10 mouse cellular contexts compared by ENCODE assay signal in genomic region chr15:81697175-81697574, GRCm38 (mm10). TPM values are rescaled to one million over a fixed set of nuclear protein-coding genes. Genes with fewer than 3 reads are reported as not detected.
A peak's percentile ranks its signal among the peaks of the same experiment; 100 is the strongest.
DNase-seq lines count a peak whose midpoint lies in the region; ATAC-seq lines count a peak whose summit lies in the region.
"Had no signal": no experiment of that assay in that cellular context is flagged by ENCODE, and none has a peak within 500 bp of the region (broad histone marks: within the 10 kb centered on the region; RNA-seq: fewer than 3 reads in every experiment).

Chadl (minus strand) TSS chr15:81697287.

- 61% methylated on average over 7 of the region's 7 CpGs for WGBS in hindbrain, embryonic 10.5 days
- 57% methylated on average over 7 of the region's 7 CpGs for WGBS in hindbrain, embryonic 11.5 days
- WGBS in embryonic facial prominence, embryonic 10.5 days, result 53% methylated on average over 7 of the region's 7 CpGs
- WGBS in hindbrain, embryonic 16.5 days, result 58% methylated on average over 7 of the region's 7 CpGs
- 62% methylated on average over 7 of the region's 7 CpGs for WGBS in limb, embryonic 12.5 days

- 0 out of 2 replicates have a peak within 1 kb of the TSS, but pooled peaks have one; percentile 16 for H3K4me3 ChIP-seq in hindbrain, embryonic 10.5 days
- H3K4me3 ChIP-seq in hindbrain, embryonic 11.5 days (ENCODE audit: low read depth, low read length), result no peak within 1 kb of the TSS
- H3K4me3 ChIP-seq in embryonic facial prominence, embryonic 10.5 days, result 0 out of 2 replicates have a peak within 1 kb of the TSS, but pooled peaks have one; percentile 17
- no peak within 1 kb of the TSS for H3K4me3 ChIP-seq in hindbrain, embryonic 16.5 days (ENCODE audit: low read length)
- peak within 1 kb of the TSS; percentile 9 for H3K4me3 ChIP-seq in limb, embryonic 12.5 days (replicated peaks)

- H3K9me3 ChIP-seq in hindbrain, embryonic 10.5 days, result 0 out of 2 replicates have a peak, but pooled peaks cover 3% of the 10 kb centered on the region
- no peaks in the 10 kb centered on the region for H3K9me3 ChIP-seq in hindbrain, embryonic 11.5 days (ENCODE audit: control insufficient read depth, low read length)
- no peaks in the 10 kb centered on the region for H3K9me3 ChIP-seq in embryonic facial prominence, embryonic 10.5 days
- no peaks in the 10 kb centered on the region for H3K9me3 ChIP-seq in hindbrain, embryonic 16.5 days (ENCODE audit: control insufficient read depth, low read length)
- peaks cover 7% of the 10 kb centered on the region; the same call in 1 of the 2 replicates for H3K9me3 ChIP-seq in limb, embryonic 12.5 days

- DNase-seq in hindbrain, embryonic 10.5 days (ENCODE audit: low spot score), result no peak
- DNase-seq in hindbrain, embryonic 11.5 days (ENCODE audit: low spot score), result no peak
- DNase-seq in embryonic facial prominence, embryonic 10.5 days (ENCODE audit: low spot score), result no peak
- no peak for DNase-seq in adrenal gland, adult 2 months
- no peak for DNase-seq in gastrocnemius, postnatal 4 days (ENCODE audit: low spot score in 2 of 2)
- no peak for DNase-seq in urinary bladder, adult 18-20 months (ENCODE audit: low spot score in 2 of 2)

- H3K36me3 ChIP-seq in hindbrain, embryonic 10.5 days, result peaks cover 6% of the 10 kb centered on the region
- no peaks in the 10 kb centered on the region for H3K36me3 ChIP-seq in hindbrain, embryonic 11.5 days (ENCODE audit: control insufficient read depth, insufficient read depth, low read length)
- peaks cover 5% of the 10 kb centered on the region for H3K36me3 ChIP-seq in embryonic facial prominence, embryonic 10.5 days (replicated peaks)
- no peaks in the 10 kb centered on the region for H3K36me3 ChIP-seq in hindbrain, embryonic 16.5 days (ENCODE audit: control insufficient read depth, insufficient read depth, low read length)
- H3K36me3 ChIP-seq in limb, embryonic 12.5 days, result peaks cover 2% of the 10 kb centered on the region; the same call in 1 of the 2 replicates

- peak within 1 kb of the TSS; percentile 50; the same call in 1 of the 2 replicates for H3K27ac ChIP-seq in hindbrain, embryonic 10.5 days
- no peak within 1 kb of the TSS for H3K27ac ChIP-seq in hindbrain, embryonic 11.5 days (ENCODE audit: low read depth, low read length)
- no peak within 1 kb of the TSS for H3K27ac ChIP-seq in embryonic facial prominence, embryonic 10.5 days (replicated peaks)
- H3K27ac ChIP-seq in hindbrain, embryonic 16.5 days (ENCODE audit: low read depth, low read length), result peak within 1 kb of the TSS; percentile 18; the same call in 1 of the 2 replicates
- peak within 1 kb of the TSS; percentile 12; the same call in 1 of the 2 replicates for H3K27ac ChIP-seq in limb, embryonic 12.5 days

- no peak within 1 kb of the TSS for H3K9ac ChIP-seq in hindbrain, embryonic 11.5 days (ENCODE audit: low read depth, low read length)
- no peak within 1 kb of the TSS for H3K9ac ChIP-seq in hindbrain, embryonic 16.5 days (ENCODE audit: low read depth, low read length)
- peak within 1 kb of the TSS; percentile 18; the same call in 1 of the 2 replicates for H3K9ac ChIP-seq in limb, embryonic 12.5 days (replicated peaks)

- H3K4me1 ChIP-seq in hindbrain, embryonic 10.5 days (replicated peaks), result peaks cover 30% of the 10 kb centered on the region
- H3K4me1 ChIP-seq in hindbrain, embryonic 11.5 days (replicated peaks; ENCODE audit: control insufficient read depth, insufficient read depth, low read length), result peaks cover 6% of the 10 kb centered on the region
- H3K4me1 ChIP-seq in embryonic facial prominence, embryonic 10.5 days, result peaks cover 27% of the 10 kb centered on the region
- peaks cover 20% of the 10 kb centered on the region for H3K4me1 ChIP-seq in hindbrain, embryonic 16.5 days (ENCODE audit: control insufficient read depth, insufficient read depth, low read depth, low read length)
- peaks cover 25% of the 10 kb centered on the region for H3K4me1 ChIP-seq in limb, embryonic 12.5 days (replicated peaks)

- H3K27me3 ChIP-seq in hindbrain, embryonic 10.5 days (ENCODE audit: insufficient read depth, poor library complexity, severe bottlenecking), result peaks cover 54% of the 10 kb centered on the region
- peaks cover 30% of the 10 kb centered on the region for H3K27me3 ChIP-seq in hindbrain, embryonic 11.5 days (ENCODE audit: control insufficient read depth, insufficient read depth, low read length)
- H3K27me3 ChIP-seq in embryonic facial prominence, embryonic 10.5 days (replicated peaks; ENCODE audit: low read depth, poor library complexity, severe bottlenecking), result peaks cover 53% of the 10 kb centered on the region
- H3K27me3 ChIP-seq in hindbrain, embryonic 16.5 days (replicated peaks; ENCODE audit: control insufficient read depth, insufficient read depth, low read length), result peaks cover 11% of the 10 kb centered on the region
- peaks cover 40% of the 10 kb centered on the region for H3K27me3 ChIP-seq in limb, embryonic 12.5 days

- ATAC-seq in hindbrain, embryonic 11.5 days (ENCODE audit: low FRiP score), result no peak
- peak; percentile 80 for ATAC-seq in hindbrain, embryonic 16.5 days
- ATAC-seq in limb, embryonic 12.5 days (ENCODE audit: insufficient number of reproducible peaks, insufficient read depth, low FRiP score, low TSS enrichment, low read depth), result 0 out of 2 replicates have a peak, but pooled peaks have one; percentile 13
- ATAC-seq: lung, postnatal 0 days had no signal

- no peak within 1 kb of the TSS for H3K4me2 ChIP-seq in hindbrain, embryonic 11.5 days (replicated peaks; ENCODE audit: low read depth, low read length)
- H3K4me2 ChIP-seq in hindbrain, embryonic 16.5 days (ENCODE audit: low read length), result no peak within 1 kb of the TSS
- H3K4me2 ChIP-seq in limb, embryonic 12.5 days, result peak within 1 kb of the TSS; percentile 26

RNA-seq across cellular contexts. Expression of gene Chadl, which starts in this region (rescaled TPM):
- 1.7 and 2.5 TPM in 2 replicates for polyA plus RNA-seq in hindbrain, embryonic 10.5 days (2016; fragmentation: Nextera tagmentation; extraction: Ambion mirVana)
- polyA plus RNA-seq in hindbrain, embryonic 11.5 days (2014; fragmentation: Nextera tagmentation; extraction: Ambion mirVana), result 3.5 and 3.6 TPM in 2 replicates
- 1.5 and 1.7 TPM in 2 replicates for polyA plus RNA-seq in embryonic facial prominence, embryonic 10.5 days (2016; fragmentation: Nextera tagmentation; extraction: Ambion mirVana)
- 39.2 and 42.2 TPM in 2 replicates for polyA plus RNA-seq in hindbrain, embryonic 16.5 days (2015; fragmentation: Nextera tagmentation; extraction: Ambion mirVana)
- polyA plus RNA-seq in limb, embryonic 12.5 days (2016; fragmentation: Nextera tagmentation; extraction: Ambion mirVana), result 10.4 and 11.1 TPM in 2 replicates
- total RNA-seq in adrenal gland, adult 2 months (2021), result 1 to 10 TPM; 2.3 to 4.4 TPM
- polyA plus RNA-seq in adrenal gland, adult 2 months (2012; rRNA removed), result 32.2 and 38.7 TPM in 2 replicates
- 1 to 10 TPM; 3.7 to 5.2 TPM for total RNA-seq in gastrocnemius, postnatal 4 days (2021)
- total RNA-seq: neutrophil, adult 5-6 weeks had no signal

Comparison
In these comparisons a context has a peak if more than half of its experiments do, and no peak if none do; other contexts are left out.
1. H3K27ac ChIP-seq: peak in hindbrain, embryonic 10.5 days (single experiment), hindbrain, embryonic 16.5 days (single experiment) and limb, embryonic 12.5 days (single experiment); none in hindbrain, embryonic 11.5 days (single experiment) and embryonic facial prominence, embryonic 10.5 days (single experiment).
2. H3K4me3 ChIP-seq: peak in hindbrain, embryonic 10.5 days (single experiment), embryonic facial prominence, embryonic 10.5 days (single experiment) and limb, embryonic 12.5 days (single experiment); none in hindbrain, embryonic 11.5 days (single experiment) and hindbrain, embryonic 16.5 days (single experiment).